Mouse (Mus musculus) olfactory bulb, adult 2 months (tissue): ENCODE results near the gene Arhgap23.

Source experiments
- CTCF ChIP-seq: fragments of 200-500 bp; IDR thresholded peaks from 2 replicates; pipeline ENCODE4 v1.5.1; 2012; ENCODE audit warnings: low read depth, mild to moderate bottlenecking, low read length, moderate library complexity; ENCODE audit not compliant: insufficient read depth
- POLR2A ChIP-seq: fragments of 200-500 bp; IDR thresholded peaks from 2 replicates; pipeline ENCODE4 v1.6.1; 2012; ENCODE audit warnings: mild to moderate bottlenecking, low read depth, low read length, moderate library complexity; ENCODE audit not compliant: insufficient read depth

GRCm38 (mm10) chr11:97451625-97452024 is 36.3 kb downstream of the Arhgap23 start:
- TF ChIP-seq POLR2A, result no peak
- TF ChIP-seq CTCF, result no peak
